Mouse (Mus musculus) brain, embryonic 14.5 days (tissue): ENCODE measurements around the gene Cox10.

Experiments used
- CTCF ChIP-seq: fragments of 200-500 bp; IDR thresholded peaks from 2 replicates; pipeline ENCODE4 v1.5.1; 2012; ENCODE audit warnings: inconsistent platforms, mild to moderate bottlenecking, moderate library complexity, borderline replicate concordance; ENCODE audit not compliant: insufficient read depth, insufficient read length; ENCODE audit errors: extremely low read depth
- POLR2A ChIP-seq: fragments of 200-500 bp; IDR thresholded peaks from 2 replicates; pipeline ENCODE4 v1.6.1; 2012; ENCODE audit warnings: mild to moderate bottlenecking, inconsistent platforms, borderline replicate concordance; ENCODE audit not compliant: poor library complexity, insufficient read depth, insufficient read length, severe bottlenecking; ENCODE audit errors: extremely low read depth

DNA sequence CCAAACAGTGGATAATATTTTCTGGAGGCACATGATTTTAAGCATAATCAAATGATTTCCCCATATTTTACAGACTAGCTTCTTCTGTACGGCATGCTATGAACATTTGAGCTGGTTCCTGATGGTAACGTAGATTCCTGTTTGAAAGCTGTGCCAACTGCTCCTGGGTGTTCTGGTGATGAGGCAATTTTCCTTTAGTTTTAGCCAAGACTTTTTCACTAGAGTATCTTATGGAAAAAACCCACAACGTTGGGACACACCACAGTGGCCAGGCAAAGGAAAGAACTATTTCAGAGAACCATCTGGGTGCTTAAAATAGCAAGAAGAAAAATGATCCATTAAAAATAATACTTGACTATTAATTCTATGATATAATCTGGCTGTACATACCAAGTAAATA, 35.2 kb downstream of the Cox10 start:
- no peak for TF ChIP-seq POLR2A
- TF ChIP-seq CTCF = no peak
